Mouse (Mus musculus): ENCODE data around the gene Usp28. TPM values are rescaled to one million over a fixed set of nuclear protein-coding genes. Genes with fewer than 3 reads are reported as not detected.
"Not testable (repeated sequence)": the region's sequence is repeated elsewhere in the genome, so short reads cannot be mapped to it uniquely, and the experiment has no call there.

Gene Usp28
- total RNA-seq (2021) = 100 to 1,000 TPM; 137 to 152 TPM

GRCm38 (mm10) chr9:48984845-48985707 lies at the start of gene Usp28:
Gene Usp28 (plus strand): TSS chr9:48985375.
- peak; percentile 99 for DNase-seq
- intact Hi-C loops (cut with DNase I) = loop anchor here (5.0 to 10.0 kb wide), 2 partner anchors 67 to 490 kb away; partner anchors contain the start of genes Gm5617 and Rbm7

DNA sequence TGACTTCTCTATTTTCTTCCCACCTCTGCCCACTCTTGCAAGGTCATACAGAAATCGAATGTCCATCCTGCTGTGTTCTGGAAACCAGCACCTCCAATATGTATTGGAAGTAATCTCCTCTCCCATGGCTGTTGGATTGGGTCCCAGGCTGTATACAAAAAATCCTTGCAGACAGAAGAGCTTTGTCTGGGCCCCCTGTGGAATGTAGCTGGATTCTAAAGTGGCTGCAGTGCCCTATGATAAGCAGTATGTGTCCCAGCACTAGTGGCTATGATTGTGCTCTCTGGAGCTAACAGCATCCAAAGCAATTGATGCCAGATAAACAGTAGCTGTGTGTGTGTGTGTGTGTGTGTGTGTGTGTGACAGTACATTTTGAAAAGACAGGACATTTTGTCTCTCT lies 42.8 kb upstream of the Usp28 start:
- DNase-seq = no peak
- intact Hi-C loops (cut with DNase I) = no loop called here

DNA sequence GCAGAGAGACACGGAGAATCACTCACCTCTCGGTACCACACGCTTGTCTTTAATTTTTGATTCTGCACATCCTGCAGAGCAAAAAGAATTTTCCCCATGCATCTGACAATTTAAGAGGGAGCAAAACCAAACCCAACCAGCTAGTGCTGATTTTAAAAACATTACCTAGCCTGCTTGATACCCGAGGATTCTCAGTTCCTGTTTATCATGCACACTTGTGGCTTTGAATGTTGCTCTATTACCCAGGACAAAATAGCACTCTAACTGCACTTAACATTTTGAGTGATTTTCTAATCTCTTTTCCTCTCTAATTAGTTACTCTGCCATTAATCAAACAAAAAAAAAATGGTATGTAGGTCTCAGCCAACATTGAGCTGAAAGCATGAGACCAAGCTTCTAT lies 37.6 kb upstream of the Usp28 start:
- DNase-seq = no peak
- intact Hi-C loops (cut with DNase I) = no loop called here

- no peak for DNase-seq
- intact Hi-C loops (cut with DNase I) = no loop called here
These were observed 23.9 kb upstream of the Usp28 start for GRCm38 (mm10) chr9:48961314-48961713.

GRCm38 (mm10) chr9:48962131-48962530 lies 23.0 kb upstream of the Usp28 start:
- no peak for DNase-seq
- intact Hi-C loops (cut with DNase I) = no loop called here

DNA sequence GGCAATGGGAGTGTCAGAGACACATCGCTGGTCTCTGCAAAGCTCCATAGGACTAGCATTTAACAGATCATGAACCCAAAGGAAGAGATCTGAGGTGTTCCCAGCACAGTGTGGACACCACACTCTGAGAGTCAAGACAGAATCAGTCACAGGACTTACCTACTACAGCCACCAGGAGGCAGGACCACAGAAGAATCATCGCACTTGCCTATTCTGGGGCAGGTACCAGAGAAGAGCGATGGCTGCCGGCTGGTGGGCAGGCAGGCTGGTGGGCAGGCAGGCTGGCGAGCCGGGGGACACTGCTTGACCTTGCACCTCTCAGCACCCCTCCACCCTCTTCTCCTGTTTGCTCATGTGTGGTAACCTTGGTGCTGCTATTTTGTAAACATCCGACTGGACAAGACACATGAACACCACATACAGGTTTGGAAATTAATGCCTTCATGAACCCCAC lies 20.6 kb upstream of the Usp28 start, which contains the start of gene Htr3b:
Gene Htr3b (minus strand): TSS at position 404 of the 454 bp plus-strand sequence.
- intact Hi-C loops (cut with DNase I) = no loop called here
- no peak for DNase-seq

DNA sequence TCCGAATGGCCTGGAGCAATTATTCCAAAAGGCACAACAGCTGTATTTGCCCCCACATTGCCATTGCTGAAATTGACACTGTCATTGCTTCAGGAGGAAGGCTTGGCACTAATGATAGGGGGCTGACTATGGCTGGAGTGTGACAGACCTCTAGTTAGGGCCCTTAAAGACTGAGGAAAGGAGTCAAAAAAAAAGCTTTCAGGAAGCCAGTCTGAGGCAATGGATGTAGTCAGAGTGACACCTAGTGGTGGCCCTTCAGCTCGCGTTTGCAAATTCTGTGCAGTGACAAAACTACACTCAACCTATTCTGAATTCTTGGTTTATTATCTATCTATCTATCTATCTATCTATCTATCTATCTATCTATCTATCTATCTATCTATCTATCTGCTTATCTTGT lies 12.7 kb upstream of the Usp28 start:
- intact Hi-C loops (cut with DNase I) = loop anchor here (2.0 to 5.0 kb wide), 3 partner anchors 80 to 326 kb away; no protein-coding TSS in a partner anchor
- peak in 1 of 2 experiments; percentile 42 for DNase-seq

DNA sequence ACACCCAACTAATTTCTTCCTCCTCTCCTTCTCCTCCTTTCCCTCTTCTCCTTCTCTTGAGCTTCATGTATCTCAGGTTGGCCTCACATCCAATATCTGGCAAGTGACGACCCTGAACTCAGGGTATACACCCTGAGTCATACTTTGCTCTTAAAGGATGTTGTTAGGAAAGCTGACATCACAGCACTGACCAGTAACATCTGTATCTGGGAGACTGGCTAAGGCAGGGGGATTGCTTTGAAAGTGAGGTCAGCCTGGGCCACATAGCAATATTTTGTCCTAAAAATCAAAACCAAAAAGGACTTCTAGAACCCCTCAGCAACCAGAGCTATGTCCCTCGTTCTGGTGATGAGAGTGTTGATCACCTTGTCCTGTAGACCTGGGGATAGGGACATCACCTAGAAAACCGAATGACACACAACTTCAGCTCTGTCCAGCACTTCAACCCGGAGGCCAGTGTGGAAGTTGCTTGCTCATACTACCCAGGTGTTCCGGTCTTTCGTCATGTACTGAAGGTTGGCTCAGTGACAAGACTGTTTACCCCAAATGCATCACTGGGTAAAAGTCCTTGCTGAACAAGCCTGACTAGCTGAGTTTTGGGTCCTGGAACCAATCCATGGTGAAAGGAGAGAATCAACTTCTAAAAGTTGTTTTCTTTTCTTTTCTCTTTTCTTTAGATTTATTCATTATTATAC lies 8.4 kb upstream of the Usp28 start:
- intact Hi-C loops (cut with DNase I) = no loop called here
- no peak for DNase-seq

DNA sequence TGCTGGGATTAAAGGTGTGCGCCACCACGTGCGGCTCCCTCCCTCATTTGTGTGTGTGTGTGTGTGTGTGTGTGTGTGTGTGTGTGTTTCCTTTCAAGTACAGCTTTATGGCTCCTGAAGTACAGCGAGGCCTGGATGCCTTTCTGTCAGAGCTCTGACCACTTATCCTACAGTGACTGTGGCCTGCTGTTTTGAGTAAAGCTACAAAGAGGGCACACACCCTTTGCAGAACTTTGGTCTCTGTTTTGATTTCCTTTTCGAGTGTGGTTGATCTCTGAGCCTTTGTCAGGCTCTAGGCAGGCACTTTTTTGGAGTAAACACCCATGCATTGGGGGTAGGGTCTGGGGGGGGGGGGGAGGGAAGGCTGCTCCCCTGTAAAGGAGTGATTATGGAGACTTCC lies 4.8 kb upstream of the Usp28 start:
- DNase-seq = no peak
- intact Hi-C loops (cut with DNase I) = loop anchor here (10.0 kb wide), 1 partner anchor 486 kb away; the partner anchor contains the start of genes Gm5617 and Rbm7

DNA sequence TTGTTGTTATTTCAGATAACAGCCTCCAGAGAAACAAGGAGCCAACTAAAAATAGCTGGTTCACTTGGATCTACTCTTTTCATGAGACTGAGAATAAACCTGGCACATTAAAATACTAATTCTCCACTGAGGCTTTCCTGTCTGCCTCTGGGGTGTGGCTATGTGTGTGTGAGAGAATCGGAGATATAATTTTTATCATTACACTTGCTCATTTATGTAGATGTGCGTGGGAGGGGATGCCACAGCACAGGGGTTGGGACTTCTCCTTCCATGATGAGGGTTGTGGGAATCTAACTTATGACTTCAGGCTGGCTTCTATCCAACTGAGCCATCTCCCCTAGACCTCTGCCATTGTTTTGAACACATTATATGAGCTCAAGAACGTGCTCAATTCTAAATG lies 4.4 kb upstream of the Usp28 start:
- DNase-seq = no peak
- intact Hi-C loops (cut with DNase I) = loop anchor here (10.0 kb wide), 1 partner anchor 486 kb away; the partner anchor contains the start of genes Gm5617 and Rbm7

GRCm38 (mm10) chr9:48981827-48982226 lies 3.3 kb upstream of the Usp28 start:
- intact Hi-C loops (cut with DNase I) = loop anchor here (10.0 kb wide), 1 partner anchor 487 kb away; the partner anchor contains the start of genes Gm5617 and Rbm7
- no peak for DNase-seq

GRCm38 (mm10) chr9:48983801-48984200 lies 1.4 kb upstream of the Usp28 start:
- intact Hi-C loops (cut with DNase I) = loop anchor here (10.0 kb wide), 1 partner anchor 489 kb away; the partner anchor contains the start of genes Gm5617 and Rbm7

GRCm38 (mm10) chr9:48984320-48984844 lies 793 bp upstream of the Usp28 start:
- no peak for DNase-seq
- intact Hi-C loops (cut with DNase I) = loop anchor here (10.0 kb wide), 1 partner anchor 490 kb away; the partner anchor contains the start of genes Gm5617 and Rbm7

More at GRCm38 (mm10) chr9:48983801-48984200, 1.4 kb upstream of the Usp28 start:
- DNase-seq = not testable (repeated sequence)

DNA sequence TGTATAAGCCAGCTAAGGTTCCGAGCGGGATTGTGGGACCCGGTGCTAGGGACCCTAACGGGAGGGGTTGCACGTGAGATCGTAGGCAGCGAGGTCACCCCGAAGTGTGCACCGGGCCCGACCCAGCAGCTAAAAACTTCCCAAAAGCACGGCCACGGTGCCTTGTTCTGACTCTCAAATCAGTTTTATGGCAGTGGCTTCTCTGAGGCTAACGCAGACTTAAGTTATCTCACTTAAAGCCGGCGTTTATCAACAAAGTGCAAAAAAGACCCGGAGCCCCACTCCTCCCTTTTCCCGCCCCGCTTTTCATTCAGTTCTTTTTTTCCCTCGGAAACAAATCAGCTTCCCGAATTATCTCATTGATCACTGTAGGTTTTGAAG lies 523 bp downstream of the Usp28 start:
- DNase-seq = no peak
- intact Hi-C loops (cut with DNase I) = loop anchor here (5.0 to 10.0 kb wide), 2 partner anchors 67 to 491 kb away; partner anchors contain the start of genes Gm5617 and Rbm7

- intact Hi-C loops (cut with DNase I) = loop anchor here (5.0 to 10.0 kb wide), 2 partner anchors 66 to 492 kb away; partner anchors contain the start of genes Gm5617 and Rbm7
- peak; percentile 27 to 37 for DNase-seq
These were observed 1.5 kb downstream of the Usp28 start for GRCm38 (mm10) chr9:48986616-48987141.

GRCm38 (mm10) chr9:48987201-48988101 lies 2.3 kb downstream of the Usp28 start:
- DNase-seq = no peak
- intact Hi-C loops (cut with DNase I) = loop anchor here (5.0 to 10.0 kb wide), 2 partner anchors 65 to 493 kb away; partner anchors contain the start of genes Gm5617 and Rbm7

GRCm38 (mm10) chr9:48991671-48992070 lies 6.5 kb downstream of the Usp28 start:
- DNase-seq = no peak
- intact Hi-C loops (cut with DNase I) = no loop called here

GRCm38 (mm10) chr9:48994779-48995178 lies 9.6 kb downstream of the Usp28 start:
- intact Hi-C loops (cut with DNase I) = no loop called here
- DNase-seq = no peak

GRCm38 (mm10) chr9:48995735-48996134 lies 10.6 kb downstream of the Usp28 start:
- no peak for DNase-seq
- intact Hi-C loops (cut with DNase I) = no loop called here
